Mouse (Mus musculus): ENCODE data around the gene Smpdl3b.
"Not testable (repeated sequence)": the region's sequence is repeated elsewhere in the genome, so short reads cannot be mapped to it uniquely, and the experiment has no call there.

The Smpdl3b gene

GRCm38 (mm10) chr4:132756974-132757373 is at the start of gene Smpdl3b:
TSS of gene Smpdl3b (minus strand) at chr4:132757252.
- DNase-seq = peak; percentile 84

- DNase-seq = no peak
Measured at GRCm38 (mm10) chr4:132806620-132807191, 49.7 kb upstream of the Smpdl3b start.

- DNase-seq = no peak
Measured at GRCm38 (mm10) chr4:132805599-132806197, 48.6 kb upstream of the Smpdl3b start.

GRCm38 (mm10) chr4:132805146-132805545 is 48.1 kb upstream of the Smpdl3b start:
- no peak for DNase-seq

GRCm38 (mm10) chr4:132804331-132804730 is 47.3 kb upstream of the Smpdl3b start:
- no peak for DNase-seq

- DNase-seq = no peak
Measured at GRCm38 (mm10) chr4:132803876-132804275, 46.8 kb upstream of the Smpdl3b start.

- no peak for DNase-seq
Measured at GRCm38 (mm10) chr4:132803212-132803611, 46.2 kb upstream of the Smpdl3b start.

GRCm38 (mm10) chr4:132802171-132802637 is 45.2 kb upstream of the Smpdl3b start:
- no peak for DNase-seq

GRCm38 (mm10) chr4:132801176-132802077 is 44.4 kb upstream of the Smpdl3b start:
- DNase-seq = no peak

- no peak for DNase-seq
Measured at GRCm38 (mm10) chr4:132799845-132800244, 42.8 kb upstream of the Smpdl3b start.

GRCm38 (mm10) chr4:132798666-132799065 is 41.6 kb upstream of the Smpdl3b start:
- DNase-seq = not testable (repeated sequence)

- no peak for DNase-seq
Measured at GRCm38 (mm10) chr4:132798028-132798427, 41.0 kb upstream of the Smpdl3b start.

- no peak for DNase-seq
Measured at GRCm38 (mm10) chr4:132797461-132797860, 40.4 kb upstream of the Smpdl3b start.

- DNase-seq = peak; percentile 74
Measured at GRCm38 (mm10) chr4:132796196-132796886, 39.3 kb upstream of the Smpdl3b start, which contains the start of gene Themis2. TSS of gene Themis2 (minus strand) at chr4:132796387.

- peak; percentile 6 for DNase-seq
Measured at GRCm38 (mm10) chr4:132795171-132795570, 38.1 kb upstream of the Smpdl3b start.

GRCm38 (mm10) chr4:132794760-132795159 is 37.7 kb upstream of the Smpdl3b start:
- DNase-seq = no peak

GRCm38 (mm10) chr4:132794028-132794427 is 37.0 kb upstream of the Smpdl3b start:
- DNase-seq = no peak

GRCm38 (mm10) chr4:132793322-132794004 is 36.4 kb upstream of the Smpdl3b start:
- DNase-seq = not testable (repeated sequence)

- no peak for DNase-seq
Measured at GRCm38 (mm10) chr4:132789731-132790130, 32.7 kb upstream of the Smpdl3b start.

GRCm38 (mm10) chr4:132785228-132785627 is 28.2 kb upstream of the Smpdl3b start:
- DNase-seq = no peak

GRCm38 (mm10) chr4:132783732-132784131 is 26.7 kb upstream of the Smpdl3b start:
- no peak for DNase-seq

- no peak for DNase-seq
Measured at GRCm38 (mm10) chr4:132780288-132780687, 23.2 kb upstream of the Smpdl3b start.

Data from retina, postnatal 1 day (tissue).